Mouse (Mus musculus) embryonic facial prominence, embryonic 15.5 days (tissue): ENCODE measurements at regions not wholly inside any gene's neighbourhood (a gene's known extent, or its start where the extent isn't known, plus 50 kb on each side); places are given as distances from the start of the nearest gene placed in this dataset.

Experiments used
- ATAC-seq: fragments of 200-750 bp; cut with Nextera tagmentation; 2 replicates; pipeline ENCODE4 v1.8.0; 2017; ENCODE audit warnings: low read depth, moderate TSS enrichment; ENCODE audit not compliant: insufficient number of reproducible peaks, low FRiP score, low TSS enrichment
- H3K27ac ChIP-seq: fragments of 300-500 bp; sonication (generic); replicated peaks from 2 replicates; pipeline ENCODE4 v1.5.1; 2015; ENCODE audit warnings: mild to moderate bottlenecking, inconsistent platforms
- H3K27me3 ChIP-seq: fragments of 300-500 bp; sonication (generic); 2 replicates; pipeline ENCODE4 v1.6.1; 2015; ENCODE audit warnings: inconsistent platforms
- H3K36me3 ChIP-seq: fragments of 300-500 bp; sonication (generic); 2 replicates; pipeline ENCODE4 v1.6.1; 2015; ENCODE audit warnings: mild to moderate bottlenecking, inconsistent platforms
- H3K4me1 ChIP-seq: fragments of 300-500 bp; sonication (generic); 2 replicates; pipeline ENCODE4 v1.6.1; 2015; ENCODE audit warnings: inconsistent platforms
- H3K4me2 ChIP-seq: fragments of 300-500 bp; sonication (generic); replicated peaks from 2 replicates; pipeline ENCODE4 v1.6.1; 2015; ENCODE audit warnings: mild to moderate bottlenecking, inconsistent platforms
- H3K4me3 ChIP-seq: fragments of 300-500 bp; sonication (generic); replicated peaks from 2 replicates; pipeline ENCODE4 v1.5.1; 2015; ENCODE audit warnings: mild to moderate bottlenecking, inconsistent platforms
- H3K9ac ChIP-seq: fragments of 300-500 bp; sonication (generic); 2 replicates; pipeline ENCODE4 v1.6.1; 2015; ENCODE audit warnings: inconsistent platforms
- H3K9me3 ChIP-seq: fragments of 300-500 bp; sonication (generic); replicated peaks from 2 replicates; pipeline ENCODE4 v1.6.1; 2016; ENCODE audit warnings: inconsistent platforms
- WGBS: fragments of 180-500 bp; shearing (Covaris S2); methylation state at CpG from one replicate; pipeline ENCODE4 v1.1.7; 2015; 5-methylcytosine and 5-hydroxymethylcytosine counted together

GRCm38 (mm10) chr8:115584311-115584907 is 123.2 kb downstream of the Maf start:
- H3K9ac ChIP-seq: no peak overlapping the region
- no peak overlapping the region for H3K27ac ChIP-seq
- H3K9me3 ChIP-seq: no peaks in the 10 kb centered on the region
- no peaks in the 10 kb centered on the region for H3K36me3 ChIP-seq
- no peak overlapping the region for H3K4me3 ChIP-seq
- H3K4me2 ChIP-seq: no peak overlapping the region
- ATAC-seq: no peak
- 72% methylated on average over 8 of the region's 8 CpGs for WGBS
- no peaks in the 10 kb centered on the region for H3K27me3 ChIP-seq
- H3K4me1 ChIP-seq: no peaks in the 10 kb centered on the region

- Histone ChIP-seq H3K9me3 (no peaks in the 10 kb centered on the region), H3K4me2 (no peak overlapping the region), H3K36me3 (no peaks in the 10 kb centered on the region), H3K9ac (no peak overlapping the region), H3K27ac (no peak overlapping the region), H3K27me3 (no peaks in the 10 kb centered on the region), H3K4me3 (no peak overlapping the region), H3K4me1 (no peaks in the 10 kb centered on the region)
- ATAC-seq: no peak
- 66% methylated on average over 5 of the region's 5 CpGs for WGBS
These were observed 124.4 kb downstream of the Maf start for GRCm38 (mm10) chr8:115583221-115583620.

GRCm38 (mm10) chr8:115581940-115582517 is 125.6 kb downstream of the Maf start:
- no peak overlapping the region for H3K9ac ChIP-seq
- no peak overlapping the region for H3K4me3 ChIP-seq
- H3K9me3 ChIP-seq: no peaks in the 10 kb centered on the region
- no peaks in the 10 kb centered on the region for H3K36me3 ChIP-seq
- H3K27me3 ChIP-seq: no peaks in the 10 kb centered on the region
- H3K4me1 ChIP-seq: no peaks in the 10 kb centered on the region
- H3K27ac ChIP-seq: no peak overlapping the region
- no peak for ATAC-seq
- WGBS: 65% methylated on average over 6 of the region's 6 CpGs
- no peak overlapping the region for H3K4me2 ChIP-seq

GRCm38 (mm10) chr8:115568394-115568793 is 139.2 kb downstream of the Maf start:
- no peak overlapping the region for H3K4me2 ChIP-seq
- H3K9me3 ChIP-seq: no peaks in the 10 kb centered on the region
- no peaks in the 10 kb centered on the region for H3K4me1 ChIP-seq
- H3K27me3 ChIP-seq: no peaks in the 10 kb centered on the region
- 43% methylated on average over 7 of the region's 7 CpGs for WGBS
- no peak for ATAC-seq
- no peaks in the 10 kb centered on the region for H3K36me3 ChIP-seq
- H3K27ac ChIP-seq: no peak overlapping the region
- H3K9ac ChIP-seq: no peak overlapping the region
- no peak overlapping the region for H3K4me3 ChIP-seq

- H3K9ac ChIP-seq: no peak overlapping the region
- H3K4me1 ChIP-seq: no peaks in the 10 kb centered on the region
- no peak overlapping the region for H3K4me3 ChIP-seq
- no peaks in the 10 kb centered on the region for H3K9me3 ChIP-seq
- no peak overlapping the region for H3K4me2 ChIP-seq
- no peak overlapping the region for H3K27ac ChIP-seq
- no peaks in the 10 kb centered on the region for H3K27me3 ChIP-seq
- WGBS: 80% methylated on average over 5 of the region's 5 CpGs
- no peaks in the 10 kb centered on the region for H3K36me3 ChIP-seq
- no peak for ATAC-seq
These were observed 141.8 kb downstream of the Maf start for GRCm38 (mm10) chr8:115565768-115566167.

GRCm38 (mm10) chr8:115562362-115562761 is 145.2 kb downstream of the Maf start:
- H3K27me3 ChIP-seq: no peaks in the 10 kb centered on the region
- no peaks in the 10 kb centered on the region for H3K36me3 ChIP-seq
- H3K4me1 ChIP-seq: no peaks in the 10 kb centered on the region
- H3K4me3 ChIP-seq: no peak overlapping the region
- ATAC-seq: no peak
- WGBS: 34% methylated on average over 4 of the region's 4 CpGs
- no peak overlapping the region for H3K27ac ChIP-seq
- no peak overlapping the region for H3K9ac ChIP-seq
- H3K4me2 ChIP-seq: no peak overlapping the region
- H3K9me3 ChIP-seq: no peaks in the 10 kb centered on the region

- 68% methylated on average over 18 of the region's 18 CpGs for WGBS
These were observed 146.3 kb downstream of the Maf start for GRCm38 (mm10) chr8:115560985-115561916.

GRCm38 (mm10) chr8:115555452-115555851 is 152.1 kb downstream of the Maf start:
- ATAC-seq: no peak
- no peak overlapping the region for H3K4me3 ChIP-seq
- no peaks in the 10 kb centered on the region for H3K4me1 ChIP-seq
- H3K9ac ChIP-seq: no peak overlapping the region
- H3K36me3 ChIP-seq: no peaks in the 10 kb centered on the region
- no peak overlapping the region for H3K4me2 ChIP-seq
- WGBS: 74% methylated on average over 5 of the region's 5 CpGs
- H3K9me3 ChIP-seq: no peaks in the 10 kb centered on the region
- H3K27me3 ChIP-seq: no peaks in the 10 kb centered on the region
- H3K27ac ChIP-seq: no peak overlapping the region

More at GRCm38 (mm10) chr8:115560985-115561916, 146.3 kb downstream of the Maf start:
- H3K27ac ChIP-seq: no peak overlapping the region
- no peaks in the 10 kb centered on the region for H3K36me3 ChIP-seq
- H3K27me3 ChIP-seq: no peaks in the 10 kb centered on the region
- H3K9me3 ChIP-seq: no peaks in the 10 kb centered on the region
- ATAC-seq: no peak
- H3K9ac ChIP-seq: no peak overlapping the region
- no peak overlapping the region for H3K4me2 ChIP-seq
- H3K4me1 ChIP-seq: no peaks in the 10 kb centered on the region
- no peak overlapping the region for H3K4me3 ChIP-seq

GRCm38 (mm10) chr8:115554185-115554584 is 153.4 kb downstream of the Maf start:
- Histone ChIP-seq H3K9me3 (no peaks in the 10 kb centered on the region), H3K27ac (no peak overlapping the region), H3K4me2 (no peak overlapping the region), H3K27me3 (no peaks in the 10 kb centered on the region), H3K4me1 (no peaks in the 10 kb centered on the region), H3K9ac (no peak overlapping the region), H3K4me3 (no peak overlapping the region), H3K36me3 (no peaks in the 10 kb centered on the region)
- WGBS: 71% methylated on average over 5 of the region's 5 CpGs
- no peak for ATAC-seq

- ATAC-seq: no peak
- no peak overlapping the region for H3K4me3 ChIP-seq
- H3K27ac ChIP-seq: no peak overlapping the region
- WGBS: 54% methylated on average over 5 of the region's 5 CpGs
- no peak overlapping the region for H3K9ac ChIP-seq
- no peaks in the 10 kb centered on the region for H3K9me3 ChIP-seq
- no peaks in the 10 kb centered on the region for H3K36me3 ChIP-seq
- H3K4me2 ChIP-seq: no peak overlapping the region
- H3K4me1 ChIP-seq: no peaks in the 10 kb centered on the region
- H3K27me3 ChIP-seq: no peaks in the 10 kb centered on the region
These were observed 156.3 kb downstream of the Maf start for GRCm38 (mm10) chr8:115551262-115551661.

- Histone ChIP-seq H3K27ac (no peak overlapping the region), H3K4me3 (no peak overlapping the region), H3K27me3 (no peaks in the 10 kb centered on the region), H3K4me2 (no peak overlapping the region), H3K36me3 (no peaks in the 10 kb centered on the region), H3K9me3 (no peaks in the 10 kb centered on the region), H3K4me1 (0 out of 2 replicates have a peak, but pooled peaks cover 3% of the 10 kb centered on the region), H3K9ac (no peak overlapping the region)
- ATAC-seq: no peak
- WGBS: 38% methylated on average over 1 of the region's 1 CpGs
These were observed 158.5 kb downstream of the Maf start for GRCm38 (mm10) chr8:115549112-115549511.
